Mouse (Mus musculus): Measurements from ENCODE around the gene Skil. TPM values are rescaled to one million over a fixed set of nuclear protein-coding genes. Genes with fewer than 3 reads are reported as not detected.

The Skil gene
- polyA plus RNA-seq, 1 experiment from 2014 or later = 60.1 TPM

DNA sequence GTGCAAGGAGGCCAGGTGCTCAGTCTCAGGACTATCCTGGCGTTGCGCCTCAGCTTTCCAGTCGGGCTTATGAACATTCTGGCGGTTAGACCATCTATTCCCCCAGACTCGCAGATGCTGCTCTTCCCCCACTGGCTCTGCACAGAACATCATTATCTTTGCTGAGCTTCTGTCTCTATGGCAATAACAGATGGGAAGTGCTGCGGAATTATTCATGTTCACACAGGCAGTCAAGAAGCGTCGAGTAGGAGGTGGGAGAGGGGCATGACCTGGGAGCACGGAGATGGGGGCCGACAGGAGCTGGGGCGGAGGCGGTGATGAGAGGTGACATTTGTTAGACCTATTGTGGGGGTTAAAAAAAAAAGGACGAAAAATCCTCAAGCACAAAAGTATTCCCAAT is 1.7 kb upstream of the Skil start:
- DNase-seq (ENCODE audit: low spot score) = peak; percentile 72
- Histone ChIP-seq H3K27me3 (ENCODE audit: control insufficient read depth, insufficient read depth, low read length) (no peaks in the 10 kb centered on the region), H3K9me3 (ENCODE audit: control insufficient read depth, low read length) (no peaks in the 10 kb centered on the region), H3K4me2 (ENCODE audit: low read depth) (peak overlapping the region; percentile 67), H3K4me1 (ENCODE audit: control insufficient read depth, insufficient read depth, low read length) (peaks cover 16% of the 10 kb centered on the region), H3K27ac (ENCODE audit: low read depth, low read length) (peak overlapping the region; percentile 99), H3K36me3 (ENCODE audit: control insufficient read depth, insufficient read depth, low read length) (no peaks in the 10 kb centered on the region), H3K9ac (ENCODE audit: low read length) (peak overlapping the region; percentile 93), H3K4me3 (ENCODE audit: low read depth, low read length) (peak overlapping the region; percentile 96)
- ATAC-seq (ENCODE audit: insufficient read depth, low FRiP score, low TSS enrichment) = peak; percentile 16; the same call in 1 of the 2 replicates
- WGBS = 1% methylated on average over 13 of the region's 13 CpGs

DNA sequence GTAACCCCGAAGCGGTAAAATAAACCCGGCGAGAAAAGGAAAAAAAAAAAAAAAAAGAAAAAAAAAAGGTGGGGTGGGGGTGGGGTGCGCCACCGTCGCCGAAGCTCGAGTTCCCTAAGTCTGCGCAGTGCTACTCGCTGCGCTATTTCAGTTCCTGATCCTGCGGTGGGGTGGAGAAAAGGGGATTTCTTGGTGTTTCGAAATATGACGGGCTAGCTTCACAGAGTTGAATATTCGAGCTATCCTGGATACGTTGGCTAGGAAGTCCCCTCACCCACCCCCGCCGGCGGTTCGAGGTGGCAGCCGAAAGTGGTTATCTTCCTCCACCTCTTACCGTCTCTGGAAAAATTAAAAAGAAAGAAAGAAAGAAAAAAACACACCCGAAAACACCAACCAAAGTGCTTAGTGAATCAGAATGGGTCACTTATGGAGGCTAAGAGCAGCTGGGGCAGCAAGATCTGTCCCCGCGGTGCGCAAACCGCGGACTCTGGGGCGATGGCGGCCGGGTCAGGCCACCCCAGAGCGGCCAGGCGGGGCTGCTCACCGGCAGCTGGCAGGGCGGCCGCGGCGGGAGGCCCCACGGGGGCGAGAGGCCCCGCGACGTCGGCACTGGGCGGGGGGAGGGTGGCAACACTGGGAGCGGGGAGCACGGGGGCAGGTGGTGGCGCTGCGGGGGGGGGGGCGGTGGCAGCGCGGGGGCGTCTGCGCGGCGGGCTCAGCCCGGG is 1.1 kb upstream of the Skil start:
- DNase-seq (ENCODE audit: low spot score) (peak; percentile 84), ATAC-seq (ENCODE audit: insufficient read depth, low FRiP score, low TSS enrichment) (peak; percentile 54)
- H3K27ac ChIP-seq (ENCODE audit: low read depth, low read length) = peak overlapping the region; percentile 99
- no peaks in the 10 kb centered on the region for H3K27me3 ChIP-seq (ENCODE audit: control insufficient read depth, insufficient read depth, low read length)
- H3K4me2 ChIP-seq (ENCODE audit: low read depth) = peak overlapping the region; percentile 67
- peak overlapping the region; percentile 96 for H3K4me3 ChIP-seq (ENCODE audit: low read depth, low read length)
- under 1% methylated on average over 41 of the region's 58 CpGs for WGBS
- peak overlapping the region; percentile 93 for H3K9ac ChIP-seq (ENCODE audit: low read length)
- H3K9me3 ChIP-seq (ENCODE audit: control insufficient read depth, low read length) = no peaks in the 10 kb centered on the region
- peaks cover 20% of the 10 kb centered on the region for H3K4me1 ChIP-seq (ENCODE audit: control insufficient read depth, insufficient read depth, low read length)
- no peaks in the 10 kb centered on the region for H3K36me3 ChIP-seq (ENCODE audit: control insufficient read depth, insufficient read depth, low read length)

- peak; percentile 30; the same call in 1 of the 2 replicates for ATAC-seq (ENCODE audit: insufficient read depth, low FRiP score, low TSS enrichment)
- Histone ChIP-seq H3K27ac (ENCODE audit: low read depth, low read length) (peak overlapping the region; percentile 99), H3K9ac (ENCODE audit: low read length) (peak overlapping the region; percentile 93), H3K4me2 (ENCODE audit: low read depth) (peak overlapping the region; percentile 67), H3K4me1 (ENCODE audit: control insufficient read depth, insufficient read depth, low read length) (peaks cover 26% of the 10 kb centered on the region), H3K9me3 (ENCODE audit: control insufficient read depth, low read length) (no peaks in the 10 kb centered on the region), H3K27me3 (ENCODE audit: control insufficient read depth, insufficient read depth, low read length) (no peaks in the 10 kb centered on the region), H3K36me3 (ENCODE audit: control insufficient read depth, insufficient read depth, low read length) (no peaks in the 10 kb centered on the region), H3K4me3 (ENCODE audit: low read depth, low read length) (peak overlapping the region; percentile 96)
- DNase-seq (ENCODE audit: low spot score) = no peak
- WGBS = 1% methylated on average over 16 of the region's 39 CpGs
Observed at GRCm38 (mm10) chr3:31095179-31095490, 277 bp downstream of the Skil start.

DNA sequence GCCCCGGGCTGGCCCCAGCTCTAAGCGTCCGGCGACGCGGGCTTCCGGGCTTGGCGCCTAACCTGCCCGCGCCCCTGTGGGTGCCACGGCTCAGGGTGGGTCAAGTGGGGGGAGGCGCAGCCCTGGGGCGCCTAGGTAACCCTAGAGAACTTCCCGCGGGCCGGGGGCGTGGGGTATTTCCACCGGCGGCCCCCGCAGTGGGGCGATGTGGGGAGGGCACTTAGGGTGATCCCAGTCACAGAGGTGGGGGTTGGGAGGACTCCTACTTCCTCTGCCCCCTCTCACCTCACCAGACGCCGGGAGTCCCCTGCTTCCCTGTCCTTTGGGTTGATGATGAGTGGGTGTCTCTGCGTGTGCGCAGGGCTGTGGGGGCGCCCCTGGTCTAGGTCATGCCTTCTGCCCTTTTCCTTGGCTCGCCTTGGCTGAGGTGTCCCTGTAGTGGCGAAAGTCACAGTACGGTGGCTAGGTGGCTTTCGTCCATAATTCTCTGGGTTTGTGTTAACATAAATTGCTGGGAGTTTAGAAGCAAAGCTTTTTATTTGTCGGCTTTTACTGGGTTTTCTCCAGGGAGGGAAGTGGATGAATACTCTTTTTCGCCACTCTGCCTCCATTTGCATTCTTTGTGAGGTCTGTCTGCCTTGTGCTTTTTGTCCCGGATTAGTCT is 765 bp downstream of the Skil start:
- Histone ChIP-seq H3K4me3 (ENCODE audit: low read depth, low read length) (peak overlapping the region; percentile 96), H3K4me2 (ENCODE audit: low read depth) (peak overlapping the region; percentile 67), H3K9me3 (ENCODE audit: control insufficient read depth, low read length) (no peaks in the 10 kb centered on the region), H3K27me3 (ENCODE audit: control insufficient read depth, insufficient read depth, low read length) (no peaks in the 10 kb centered on the region), H3K27ac (ENCODE audit: low read depth, low read length) (peak overlapping the region; percentile 99), H3K36me3 (ENCODE audit: control insufficient read depth, insufficient read depth, low read length) (no peaks in the 10 kb centered on the region), H3K4me1 (ENCODE audit: control insufficient read depth, insufficient read depth, low read length) (peaks cover 27% of the 10 kb centered on the region), H3K9ac (ENCODE audit: low read length) (peak overlapping the region; percentile 93)
- DNase-seq (ENCODE audit: low spot score) = peak; percentile 60
- under 1% methylated on average over 30 of the region's 33 CpGs for WGBS
- ATAC-seq (ENCODE audit: insufficient read depth, low FRiP score, low TSS enrichment) = peak; percentile 0

- H3K4me3 ChIP-seq (ENCODE audit: low read depth, low read length) = peak overlapping the region; percentile 96
- H3K27me3 ChIP-seq (ENCODE audit: control insufficient read depth, insufficient read depth, low read length) = no peaks in the 10 kb centered on the region
- peak overlapping the region; percentile 99 for H3K27ac ChIP-seq (ENCODE audit: low read depth, low read length)
- no peaks in the 10 kb centered on the region for H3K9me3 ChIP-seq (ENCODE audit: control insufficient read depth, low read length)
- no peak for ATAC-seq (ENCODE audit: insufficient read depth, low FRiP score, low TSS enrichment)
- H3K4me2 ChIP-seq (ENCODE audit: low read depth) = peak overlapping the region; percentile 67
- DNase-seq (ENCODE audit: low spot score) = no peak
- H3K9ac ChIP-seq (ENCODE audit: low read length) = peak overlapping the region; percentile 93
- 46% methylated on average over 10 of the region's 10 CpGs for WGBS
- H3K36me3 ChIP-seq (ENCODE audit: control insufficient read depth, insufficient read depth, low read length) = 0 out of 2 replicates have a peak, but pooled peaks cover 3% of the 10 kb centered on the region
- peaks cover 32% of the 10 kb centered on the region for H3K4me1 ChIP-seq (ENCODE audit: control insufficient read depth, insufficient read depth, low read length)
Observed at GRCm38 (mm10) chr3:31096155-31097101, 1.6 kb downstream of the Skil start.

GRCm38 (mm10) chr3:31097102-31097720 is 2.4 kb downstream of the Skil start:
- H3K27me3 ChIP-seq (ENCODE audit: control insufficient read depth, insufficient read depth, low read length) = no peaks in the 10 kb centered on the region
- peak overlapping the region; percentile 44 for H3K4me2 ChIP-seq (ENCODE audit: low read depth)
- no peak overlapping the region for H3K27ac ChIP-seq (ENCODE audit: low read depth, low read length)
- H3K9me3 ChIP-seq (ENCODE audit: control insufficient read depth, low read length) = no peaks in the 10 kb centered on the region
- no peak for ATAC-seq (ENCODE audit: insufficient read depth, low FRiP score, low TSS enrichment)
- H3K4me3 ChIP-seq (ENCODE audit: low read depth, low read length) = peak overlapping the region; percentile 25
- 85% methylated on average over 13 of the region's 13 CpGs for WGBS
- peaks cover 32% of the 10 kb centered on the region for H3K4me1 ChIP-seq (ENCODE audit: control insufficient read depth, insufficient read depth, low read length)
- DNase-seq (ENCODE audit: low spot score) = no peak
- H3K36me3 ChIP-seq (ENCODE audit: control insufficient read depth, insufficient read depth, low read length) = 0 out of 2 replicates have a peak, but pooled peaks cover 3% of the 10 kb centered on the region
- H3K9ac ChIP-seq (ENCODE audit: low read length) = no peak overlapping the region

- Histone ChIP-seq H3K4me2 (ENCODE audit: low read depth) (peak overlapping the region; percentile 44), H3K4me1 (ENCODE audit: control insufficient read depth, insufficient read depth, low read length) (peaks cover 31% of the 10 kb centered on the region)
- WGBS = 67% methylated on average over 11 of the region's 11 CpGs
Observed at GRCm38 (mm10) chr3:31097976-31098375, 3.1 kb downstream of the Skil start.

DNA sequence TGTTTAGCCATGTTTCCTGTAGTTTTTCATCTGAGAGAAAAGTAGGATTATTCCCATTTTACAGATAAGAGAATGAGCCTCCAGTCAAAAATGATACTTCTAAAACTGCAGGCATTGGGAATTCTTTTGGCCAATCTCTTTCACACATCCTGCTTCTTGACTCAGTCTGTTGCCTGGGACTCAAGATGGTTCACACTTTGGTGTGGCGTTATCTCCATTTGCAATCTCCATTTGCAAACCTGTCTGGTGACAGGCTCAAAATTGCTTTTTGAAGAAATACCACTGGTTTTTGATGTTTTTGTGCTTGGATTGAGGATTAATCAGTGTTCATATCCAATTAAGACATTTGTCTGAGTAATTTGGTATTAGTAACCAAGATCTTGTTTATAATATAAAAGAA is 3.7 kb downstream of the Skil start:
- Histone ChIP-seq H3K27ac (ENCODE audit: low read depth, low read length) (no peak overlapping the region), H3K36me3 (ENCODE audit: control insufficient read depth, insufficient read depth, low read length) (0 out of 2 replicates have a peak, but pooled peaks cover 3% of the 10 kb centered on the region), H3K9me3 (ENCODE audit: control insufficient read depth, low read length) (no peaks in the 10 kb centered on the region), H3K4me1 (ENCODE audit: control insufficient read depth, insufficient read depth, low read length) (peaks cover 29% of the 10 kb centered on the region), H3K9ac (ENCODE audit: low read length) (no peak overlapping the region), H3K4me3 (ENCODE audit: low read depth, low read length) (peak overlapping the region; percentile 25), H3K27me3 (ENCODE audit: control insufficient read depth, insufficient read depth, low read length) (no peaks in the 10 kb centered on the region), H3K4me2 (ENCODE audit: low read depth) (peak overlapping the region; percentile 44)
- 86% methylated on average over 1 of the region's 1 CpGs for WGBS
- ATAC-seq (ENCODE audit: insufficient read depth, low FRiP score, low TSS enrichment) (no peak), DNase-seq (ENCODE audit: low spot score) (no peak)

More at GRCm38 (mm10) chr3:31097976-31098375, 3.1 kb downstream of the Skil start:
- DNase-seq (ENCODE audit: low spot score) (no peak), ATAC-seq (ENCODE audit: insufficient read depth, low FRiP score, low TSS enrichment) (no peak)
- Histone ChIP-seq H3K4me3 (ENCODE audit: low read depth, low read length) (peak overlapping the region; percentile 25), H3K9me3 (ENCODE audit: control insufficient read depth, low read length) (no peaks in the 10 kb centered on the region), H3K9ac (ENCODE audit: low read length) (no peak overlapping the region), H3K27me3 (ENCODE audit: control insufficient read depth, insufficient read depth, low read length) (no peaks in the 10 kb centered on the region), H3K27ac (ENCODE audit: low read depth, low read length) (0 out of 2 replicates have a peak overlapping the region, but pooled peaks have one; percentile 34), H3K36me3 (ENCODE audit: control insufficient read depth, insufficient read depth, low read length) (0 out of 2 replicates have a peak, but pooled peaks cover 3% of the 10 kb centered on the region)
